Comparison of ENCODE assay signal across 8 mouse cellular contexts in the genomic region with DNA sequence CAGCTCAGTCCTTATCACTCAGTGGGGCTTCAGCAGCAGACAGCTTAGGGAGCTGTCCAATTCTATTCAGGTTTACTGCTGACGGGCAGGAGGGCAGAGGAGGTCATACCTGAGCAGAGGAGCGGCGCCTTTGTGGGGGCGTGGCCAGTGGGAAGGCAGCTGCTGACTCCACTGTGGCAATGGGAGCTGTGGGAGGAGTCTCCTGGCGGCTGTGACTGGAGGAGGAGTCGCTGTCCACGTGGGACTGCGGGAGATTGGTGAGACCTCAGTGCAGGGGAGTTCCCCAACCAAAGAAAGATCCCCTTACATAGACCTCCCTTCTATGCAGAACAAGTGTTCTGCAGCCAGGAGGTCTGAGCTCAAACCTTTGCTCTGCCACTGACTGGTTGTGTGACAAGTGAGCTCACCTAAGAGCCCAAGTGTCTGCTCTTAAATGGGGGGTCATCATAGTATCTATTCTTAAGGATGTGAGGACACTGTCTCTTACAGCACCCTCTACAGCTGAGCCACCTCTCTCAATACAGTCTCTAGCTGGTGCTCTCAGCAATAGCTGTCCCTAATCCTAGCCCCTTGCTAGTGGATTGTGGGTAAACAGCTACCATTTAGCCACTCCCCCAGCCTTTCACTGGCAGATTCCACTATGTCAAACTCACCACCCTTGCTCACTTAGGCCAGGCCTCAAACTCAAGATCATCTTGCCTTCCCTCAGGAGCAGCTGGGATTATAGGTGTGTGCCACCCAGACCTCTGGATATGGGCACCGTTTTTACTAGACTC. TPM values are rescaled to one million over a fixed set of nuclear protein-coding genes. Genes with fewer than 3 reads are reported as not detected.
DNase-seq lines count a peak whose midpoint lies in the region; ATAC-seq lines count a peak whose summit lies in the region.

No protein-coding gene starts in this region.

- 14% methylated on average over 9 of the region's 9 CpGs for WGBS in limb, embryonic 11.5 days
- WGBS in forebrain, embryonic 16.5 days = 22% methylated on average over 9 of the region's 9 CpGs

- DNase-seq in spleen, postnatal 36 days (ENCODE audit: low spot score in 2 of 2) = peak; percentile 26 to 42
- no peak for DNase-seq in spleen, adult 12 weeks (ENCODE audit: low spot score)
- DNase-seq in gastrocnemius, postnatal 10 days = peak; percentile 31
- peak; percentile 55 for DNase-seq in limb, embryonic 11.5 days (ENCODE audit: low spot score)
- DNase-seq in left cerebral cortex, postnatal 14 days (ENCODE audit: low spot score in 2 of 2) = no peak
- no peak for DNase-seq in right cerebral cortex, postnatal 14 days

- peaks cover 14% of the 10 kb centered on the region for H3K27me3 ChIP-seq in limb, embryonic 11.5 days (ENCODE audit: control insufficient read depth, insufficient read depth, low read length)
- 0 out of 2 replicates have a peak, but pooled peaks cover 3% of the 10 kb centered on the region for H3K27me3 ChIP-seq in forebrain, embryonic 16.5 days (replicated peaks; ENCODE audit: control insufficient read depth, insufficient read depth, low read length)

- peaks cover 4% of the 10 kb centered on the region for H3K4me1 ChIP-seq in limb, embryonic 11.5 days (ENCODE audit: control insufficient read depth, insufficient read depth, low read length)
- peaks cover 5% of the 10 kb centered on the region for H3K4me1 ChIP-seq in forebrain, embryonic 16.5 days (replicated peaks; ENCODE audit: control insufficient read depth, insufficient read depth, low read length)

- no peak overlapping the region for H3K4me2 ChIP-seq in limb, embryonic 11.5 days (ENCODE audit: low read depth, severe bottlenecking)
- no peak overlapping the region for H3K4me2 ChIP-seq in forebrain, embryonic 16.5 days (ENCODE audit: low read length)

- H3K4me3 ChIP-seq in limb, embryonic 11.5 days (ENCODE audit: low read depth, low read length) = no peak overlapping the region
- H3K4me3 ChIP-seq in forebrain, embryonic 16.5 days (replicated peaks; ENCODE audit: low read length) = no peak overlapping the region

- H3K27ac ChIP-seq in limb, embryonic 11.5 days (replicated peaks; ENCODE audit: low read depth, low read length) = no peak overlapping the region
- H3K27ac ChIP-seq in forebrain, embryonic 16.5 days (ENCODE audit: low read length) = no peak overlapping the region

- H3K36me3 ChIP-seq in limb, embryonic 11.5 days (ENCODE audit: control insufficient read depth, insufficient read depth, low read length) = 0 out of 2 replicates have a peak, but pooled peaks cover 4% of the 10 kb centered on the region
- H3K36me3 ChIP-seq in forebrain, embryonic 16.5 days (ENCODE audit: control insufficient read depth, insufficient read depth) = peaks cover 3% of the 10 kb centered on the region; the same call in 1 of the 2 replicates

- no peak for ATAC-seq in limb, embryonic 11.5 days (ENCODE audit: insufficient number of reproducible peaks, low FRiP score, low TSS enrichment, low read depth)
- ATAC-seq in monocyte, adult 5-6 weeks (replicated peaks; ENCODE audit: insufficient number of reproducible peaks, low FRiP score, low TSS enrichment, poor library complexity, severe bottlenecking) = 0 out of 2 replicates have a peak, but pooled peaks have one; percentile 38
- ATAC-seq in forebrain, embryonic 16.5 days = no peak

- H3K9me3 ChIP-seq in limb, embryonic 11.5 days (ENCODE audit: control insufficient read depth, low read length) = no peaks in the 10 kb centered on the region
- no peaks in the 10 kb centered on the region for H3K9me3 ChIP-seq in forebrain, embryonic 16.5 days (ENCODE audit: control insufficient read depth, low read length)

- intact Hi-C loops in left cerebral cortex, postnatal 14 days (cut with DNase I) = no loop called here

- no peak overlapping the region for H3K9ac ChIP-seq in limb, embryonic 11.5 days (ENCODE audit: low read length)
- H3K9ac ChIP-seq in forebrain, embryonic 16.5 days (replicated peaks; ENCODE audit: low read depth, low read length) = no peak overlapping the region

RNA-seq across cellular contexts. Expression of a gene that starts 6.9 kb away (rescaled TPM):
- 10 to 100 TPM; 11.7 to 12.5 TPM for total RNA-seq in gastrocnemius, postnatal 10 days (2021)
- polyA plus RNA-seq in limb, embryonic 11.5 days (2014; fragmentation: Nextera tagmentation; extraction: Ambion mirVana) = 10.1 and 11.9 TPM in 2 replicates
- 28.7 to 32.4 TPM (median 29.1 TPM) in 3 replicates for total RNA-seq in monocyte, adult 5-6 weeks (2017)
- 10 to 100 TPM; 32.7 to 37.5 TPM for total RNA-seq in left cerebral cortex, postnatal 14 days (2021)
- polyA plus RNA-seq in forebrain, embryonic 16.5 days (2015; fragmentation: Nextera tagmentation; extraction: Ambion mirVana) = 19.8 and 21.9 TPM in 2 replicates

RNA-seq across cellular contexts. Expression of a gene that starts 7.1 kb away (rescaled TPM):
- total RNA-seq in gastrocnemius, postnatal 10 days (2021) = under 1 TPM; 0.32 to 0.35 TPM
- 0.23 and 0.81 TPM in 2 replicates for polyA plus RNA-seq in limb, embryonic 11.5 days (2014; fragmentation: Nextera tagmentation; extraction: Ambion mirVana)
- total RNA-seq in monocyte, adult 5-6 weeks (2017) = 0.32 to 0.39 TPM in 2 of 3 replicates, not detected in the other
- total RNA-seq in left cerebral cortex, postnatal 14 days (2021) = 1 to 10 TPM in 1 of 2 experiments, under 1 TPM in 1; 0.92 to 1.2 TPM
- 0.51 and 0.75 TPM in 2 replicates for polyA plus RNA-seq in forebrain, embryonic 16.5 days (2015; fragmentation: Nextera tagmentation; extraction: Ambion mirVana)

RNA-seq across cellular contexts. Expression of a gene that starts 7.3 kb away (rescaled TPM):
- total RNA-seq in gastrocnemius, postnatal 10 days (2021) = 1 to 10 TPM; 1.9 to 2.4 TPM
- 4.7 and 5.1 TPM in 2 replicates for polyA plus RNA-seq in limb, embryonic 11.5 days (2014; fragmentation: Nextera tagmentation; extraction: Ambion mirVana)
- total RNA-seq in monocyte, adult 5-6 weeks (2017) = 0.78 to 0.95 TPM in 2 of 3 replicates, not detected in the other
- total RNA-seq in left cerebral cortex, postnatal 14 days (2021) = 10 to 100 TPM; 45.7 to 48.0 TPM
- 6.0 and 7.5 TPM in 2 replicates for polyA plus RNA-seq in forebrain, embryonic 16.5 days (2015; fragmentation: Nextera tagmentation; extraction: Ambion mirVana)

RNA-seq across cellular contexts. Expression of a gene that starts 17.6 kb away (rescaled TPM):
- 100 to 1,000 TPM; 184 to 185 TPM for total RNA-seq in gastrocnemius, postnatal 10 days (2021)
- 336 and 340 TPM in 2 replicates for polyA plus RNA-seq in limb, embryonic 11.5 days (2014; fragmentation: Nextera tagmentation; extraction: Ambion mirVana)
- 170 to 190 TPM (median 186 TPM) in 3 replicates for total RNA-seq in monocyte, adult 5-6 weeks (2017)
- total RNA-seq in left cerebral cortex, postnatal 14 days (2021) = 100 to 1,000 TPM; 161 to 165 TPM
- 267 and 277 TPM in 2 replicates for polyA plus RNA-seq in forebrain, embryonic 16.5 days (2015; fragmentation: Nextera tagmentation; extraction: Ambion mirVana)

RNA-seq across cellular contexts. Expression of a gene that starts 28.3 kb away (rescaled TPM):
- total RNA-seq in gastrocnemius, postnatal 10 days (2021) = 1 to 10 TPM in 1 of 2 experiments, under 1 TPM in 1; 0.86 to 1.4 TPM
- 0.25 and 0.37 TPM in 2 replicates for polyA plus RNA-seq in limb, embryonic 11.5 days (2014; fragmentation: Nextera tagmentation; extraction: Ambion mirVana)
- total RNA-seq in monocyte, adult 5-6 weeks (2017) = 37.9 to 82.9 TPM (median 41.3 TPM) in 3 replicates
- 1 to 10 TPM; 1.8 to 2.2 TPM for total RNA-seq in left cerebral cortex, postnatal 14 days (2021)
- 0.57 and 1.0 TPM in 2 replicates for polyA plus RNA-seq in forebrain, embryonic 16.5 days (2015; fragmentation: Nextera tagmentation; extraction: Ambion mirVana)

Comparison
In these comparisons a context has a peak if more than half of its experiments do, and no peak if none do; other contexts are left out.
1. DNase-seq: peak in spleen, postnatal 36 days (2 of 2), gastrocnemius, postnatal 10 days (single experiment) and limb, embryonic 11.5 days (single experiment); none in spleen, adult 12 weeks (single experiment), left cerebral cortex, postnatal 14 days (0 of 2) and right cerebral cortex, postnatal 14 days (single experiment).
2. RNA of a gene that starts 7.3 kb away (total RNA-seq): 45.7 to 48.0 TPM in left cerebral cortex, postnatal 14 days; 1.9 to 2.4 TPM in gastrocnemius, postnatal 10 days and 0.78 to 0.95 TPM in monocyte, adult 5-6 weeks; every median in the first group is over 10 times any median in the second.